Mouse (Mus musculus) layer of hippocampus, adult 8-10 months (tissue): ENCODE measurements around the gene Agap1. TPM values are rescaled to one million over a fixed set of nuclear protein-coding genes. Genes with fewer than 3 reads are reported as not detected.

ENCODE experiments used
- DNase-seq, 2 experiments: peaks; one replicate each; pipeline ENCODE4 v3.0.0; 2022; ENCODE audit warnings: low spot score in 2 of 2
- total RNA-seq, 4 experiments: library from RNA; stranded (reverse); gene quantifications; 2 replicates each; pipeline ENCODE4 v1.2.4; 2022

Gene Agap1
- total RNA-seq, 4 experiments from 2014 or later, result 235 to 308 (median 283) TPM

GRCm38 (mm10) chr1:89457126-89458031 is 2.8 kb downstream of the Agap1 start:
- DNase-seq, result no peak

GRCm38 (mm10) chr1:89461881-89462280 is 7.3 kb downstream of the Agap1 start:
- no peak for DNase-seq

- no peak for DNase-seq
Observed at GRCm38 (mm10) chr1:89463138-89463537, 8.5 kb downstream of the Agap1 start.

- DNase-seq, result peak; percentile 44 to 64
Observed at GRCm38 (mm10) chr1:89465417-89466002, 10.9 kb downstream of the Agap1 start.

- no peak for DNase-seq
Observed at GRCm38 (mm10) chr1:89467321-89468069, 12.9 kb downstream of the Agap1 start.

- no peak for DNase-seq
Observed at GRCm38 (mm10) chr1:89468141-89468540, 13.5 kb downstream of the Agap1 start.

- no peak for DNase-seq
Observed at GRCm38 (mm10) chr1:89471430-89471829, 16.8 kb downstream of the Agap1 start.

- no peak for DNase-seq
Observed at GRCm38 (mm10) chr1:89471891-89472290, 17.3 kb downstream of the Agap1 start.

GRCm38 (mm10) chr1:89473946-89474345 is 19.3 kb downstream of the Agap1 start:
- no peak for DNase-seq

GRCm38 (mm10) chr1:89474853-89475252 is 20.2 kb downstream of the Agap1 start:
- no peak for DNase-seq

- no peak for DNase-seq
Observed at GRCm38 (mm10) chr1:89477033-89477432, 22.4 kb downstream of the Agap1 start.

GRCm38 (mm10) chr1:89478571-89479460 is 24.2 kb downstream of the Agap1 start:
- DNase-seq, result no peak

GRCm38 (mm10) chr1:89481154-89481553 is 26.5 kb downstream of the Agap1 start:
- DNase-seq, result no peak

GRCm38 (mm10) chr1:89482812-89483211 is 28.2 kb downstream of the Agap1 start:
- no peak for DNase-seq

- DNase-seq, result no peak
Observed at GRCm38 (mm10) chr1:89486891-89487290, 32.3 kb downstream of the Agap1 start.

- DNase-seq, result no peak
Observed at GRCm38 (mm10) chr1:89489111-89489971, 34.7 kb downstream of the Agap1 start.

- no peak for DNase-seq
Observed at GRCm38 (mm10) chr1:89493177-89493576, 38.6 kb downstream of the Agap1 start.

- no peak for DNase-seq
Observed at GRCm38 (mm10) chr1:89494816-89495215, 40.2 kb downstream of the Agap1 start.

- no peak for DNase-seq
Observed at GRCm38 (mm10) chr1:89496204-89496603, 41.6 kb downstream of the Agap1 start.

- DNase-seq, result no peak
Observed at GRCm38 (mm10) chr1:89500925-89501324, 46.3 kb downstream of the Agap1 start.
